Mouse (Mus musculus) spleen, postnatal 4 days (tissue): ENCODE measurements around the gene 4930513O06Rik.

ENCODE experiments used
- DNase-seq, 2 experiments: peaks; one replicate each; pipeline ENCODE4 v3.0.0; 2022; ENCODE audit warnings: low spot score in 2 of 2

The 4930513O06Rik gene

DNA sequence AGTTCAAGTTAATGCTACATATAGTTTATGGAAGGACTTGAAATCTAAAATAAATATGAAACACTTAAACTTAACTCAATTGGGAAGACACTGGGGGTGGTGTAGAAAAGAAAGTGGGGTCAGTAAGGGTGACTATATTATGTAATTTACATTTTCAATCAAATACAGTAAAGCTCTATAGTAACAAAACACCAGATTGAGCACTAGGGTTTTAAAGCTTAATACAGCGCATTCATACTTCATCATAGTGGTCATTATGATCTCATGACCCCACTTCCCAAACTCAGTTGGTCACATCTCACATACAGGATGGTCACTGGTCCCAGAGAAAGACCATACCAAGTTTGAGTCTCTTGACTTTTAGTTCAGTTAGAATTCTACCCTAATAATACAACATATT lies at the start of gene 4930513O06Rik:
Gene 4930513O06Rik (plus strand): TSS at position 301 of the 400 bp plus-strand sequence.
- no peak for DNase-seq

- DNase-seq, result no peak
Observed at GRCm38 (mm10) chrX:139037666-139038065, 48.4 kb upstream of the 4930513O06Rik start.

GRCm38 (mm10) chrX:139039314-139039713 lies 46.7 kb upstream of the 4930513O06Rik start:
- no peak for DNase-seq

DNA sequence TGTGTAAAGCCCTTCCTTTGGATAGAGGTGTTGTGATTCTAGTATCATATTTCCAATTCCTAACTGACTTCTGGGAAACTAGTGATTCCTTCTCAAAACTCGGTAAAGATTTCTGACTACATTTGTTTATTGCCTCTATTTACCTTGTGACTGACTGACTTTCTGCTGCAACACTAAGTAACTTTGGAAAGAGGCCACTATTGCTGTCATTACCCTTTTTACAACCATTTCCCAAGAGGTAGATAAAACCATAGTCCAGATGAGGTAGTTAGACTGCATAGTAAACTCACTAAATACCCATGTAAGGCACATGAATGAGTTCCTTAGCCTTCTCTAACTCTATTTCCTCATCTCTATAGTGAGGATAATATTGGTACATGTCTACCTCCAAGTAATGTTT lies 44.9 kb upstream of the 4930513O06Rik start:
- no peak for DNase-seq

DNA sequence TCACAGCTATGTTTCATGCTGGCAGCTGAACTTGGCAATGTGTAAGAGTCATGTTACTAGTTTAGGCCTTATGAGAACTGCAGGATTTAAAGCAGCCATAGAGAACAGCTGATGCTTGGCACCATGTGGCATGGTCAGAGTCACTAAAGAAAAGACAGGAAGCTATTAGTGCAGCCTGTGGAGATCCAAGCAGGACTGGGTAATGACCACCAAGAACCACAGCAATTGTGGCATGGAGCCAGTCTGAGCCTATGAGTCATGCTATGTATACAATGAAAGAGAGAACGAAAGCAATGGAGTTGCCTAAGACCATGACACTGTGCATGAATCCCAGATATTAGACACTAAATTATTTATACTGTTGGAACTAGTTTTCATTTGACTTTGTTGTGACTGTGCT lies 34.1 kb upstream of the 4930513O06Rik start:
- no peak for DNase-seq

DNA sequence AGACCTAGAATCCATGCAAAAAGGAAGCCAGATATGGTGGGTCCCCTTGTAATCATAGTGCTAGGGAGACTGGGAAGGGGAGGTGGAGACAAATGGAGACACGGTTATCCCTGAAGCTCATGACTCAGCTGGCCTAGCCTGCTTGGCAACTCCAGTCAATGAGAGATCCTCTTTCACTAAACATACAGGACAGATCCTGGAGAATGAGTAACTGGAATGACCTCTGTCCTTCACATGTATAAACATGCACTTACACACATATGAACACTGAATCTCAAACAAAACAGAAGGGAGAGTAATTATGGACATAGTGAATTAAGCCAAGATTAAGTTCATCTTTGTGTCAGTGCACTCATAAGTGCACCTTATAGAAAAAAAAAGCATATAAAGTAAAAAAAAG lies 32.9 kb upstream of the 4930513O06Rik start:
- no peak for DNase-seq

- no peak for DNase-seq
Observed at GRCm38 (mm10) chrX:139064078-139064477, 22.0 kb upstream of the 4930513O06Rik start.

- DNase-seq, result no peak
Observed at GRCm38 (mm10) chrX:139078493-139078892, 7.5 kb upstream of the 4930513O06Rik start.

GRCm38 (mm10) chrX:139085077-139085476 lies 966 bp upstream of the 4930513O06Rik start, which contains the start of gene Serpina7:
Gene Serpina7, minus strand, starts transcription at chrX:139085236.
- no peak for DNase-seq

- no peak for DNase-seq
Observed at GRCm38 (mm10) chrX:139097197-139097596, 11.2 kb downstream of the 4930513O06Rik start.

GRCm38 (mm10) chrX:139134031-139134430 lies 48.0 kb downstream of the 4930513O06Rik start:
- DNase-seq, result no peak
